Mouse (Mus musculus) left cerebral cortex, postnatal 14 days (tissue): ENCODE measurements around the gene Glrp1. TPM values are rescaled to one million over a fixed set of nuclear protein-coding genes. Genes with fewer than 3 reads are reported as not detected.

Experiments used
- DNase-seq, 2 experiments: peaks; one replicate each; pipeline ENCODE4 v3.0.0; 2021 to 2022; ENCODE audit warnings: low spot score in 2 of 2, mixed read lengths in 1 of 2
- intact Hi-C: fragments of 180-260 bp; cut with DNase I; formaldehyde crosslinking; loops from one replicate; pipeline ENCODE4 v1.15.1; 2025
- total RNA-seq, 2 experiments: library from RNA; stranded (reverse); gene quantifications; 2 replicates each; pipeline ENCODE4 v1.2.3; 2021

Gene Glrp1
- total RNA-seq, 2 experiments from 2014 or later = not detected

- DNase-seq = no peak
- intact Hi-C loops = no loop called here
These were observed 43.4 kb downstream of the Glrp1 start for GRCm38 (mm10) chr1:88466325-88467064.

- intact Hi-C loops = no loop called here
These were observed 44.1 kb downstream of the Glrp1 start for GRCm38 (mm10) chr1:88465722-88466121.

DNA sequence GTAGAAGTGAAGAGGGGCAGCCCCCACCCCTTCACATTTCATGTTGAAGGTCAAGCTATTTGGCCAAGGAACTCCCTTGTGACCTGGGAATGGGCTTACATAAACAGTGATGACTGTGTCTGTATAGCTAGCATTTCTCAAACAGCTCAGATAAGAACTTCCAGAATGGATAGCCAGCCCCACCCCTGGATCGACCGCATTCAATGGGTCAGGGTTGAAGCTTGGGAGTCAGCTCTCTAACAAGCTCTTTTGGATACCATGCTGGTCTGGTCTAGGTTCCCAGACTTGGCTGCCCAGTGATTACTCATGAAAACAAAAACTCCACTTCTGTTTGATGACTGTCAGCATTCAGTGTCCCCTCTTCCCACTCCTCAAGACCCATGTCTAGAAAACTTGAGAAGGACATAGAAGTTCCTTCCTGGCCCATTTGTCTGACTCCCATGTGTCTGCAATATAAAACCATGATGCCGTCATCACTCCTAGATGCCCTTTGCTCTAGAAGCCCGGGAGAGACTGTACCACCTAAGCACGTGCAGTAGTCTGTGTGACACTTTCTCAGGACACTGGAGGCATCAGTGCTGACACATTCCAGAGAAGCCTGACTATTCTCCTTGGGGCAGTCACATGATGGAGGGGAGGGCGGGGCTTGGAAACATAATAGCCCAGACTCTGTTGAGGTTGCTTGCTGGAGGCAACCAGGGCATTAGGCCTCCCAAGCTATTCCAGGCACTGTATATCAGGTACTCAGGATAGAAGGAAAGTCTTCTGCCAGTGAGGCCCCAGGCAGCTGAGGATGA is 45.6 kb downstream of the Glrp1 start:
- no peak for DNase-seq
- intact Hi-C loops = no loop called here

More at GRCm38 (mm10) chr1:88465722-88466121, 44.1 kb downstream of the Glrp1 start:
- no peak for DNase-seq

- intact Hi-C loops = no loop called here
- DNase-seq = no peak
These were observed 46.6 kb downstream of the Glrp1 start for GRCm38 (mm10) chr1:88463241-88463640.

GRCm38 (mm10) chr1:88462484-88462883 is 47.4 kb downstream of the Glrp1 start:
- no peak for DNase-seq
- intact Hi-C loops = no loop called here

- DNase-seq = no peak
- intact Hi-C loops = no loop called here
These were observed 48.8 kb downstream of the Glrp1 start for GRCm38 (mm10) chr1:88461096-88461495.

- DNase-seq = no peak
- intact Hi-C loops = no loop called here
These were observed 50.2 kb downstream of the Glrp1 start for GRCm38 (mm10) chr1:88459655-88460054.

DNA sequence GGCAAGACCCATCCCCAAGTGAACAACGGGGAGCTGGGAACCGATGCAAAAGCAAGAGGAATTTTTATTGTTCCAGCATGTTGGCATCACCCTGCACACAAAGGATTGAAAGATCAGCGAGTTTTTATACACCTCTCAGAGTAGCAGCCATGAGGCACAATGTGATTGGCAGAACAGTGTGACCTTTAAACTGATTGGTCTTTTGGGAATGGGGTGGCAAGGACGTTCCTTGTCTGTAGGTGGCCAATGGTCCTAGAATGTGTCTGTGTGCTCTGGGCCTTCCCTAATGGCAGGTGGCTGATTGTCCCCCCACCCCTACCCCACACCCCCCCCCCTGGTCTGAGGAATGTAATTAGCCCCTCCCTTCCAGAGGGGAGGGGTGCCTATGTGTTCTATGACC is 50.7 kb downstream of the Glrp1 start:
- no peak for DNase-seq
- intact Hi-C loops = no loop called here

DNA sequence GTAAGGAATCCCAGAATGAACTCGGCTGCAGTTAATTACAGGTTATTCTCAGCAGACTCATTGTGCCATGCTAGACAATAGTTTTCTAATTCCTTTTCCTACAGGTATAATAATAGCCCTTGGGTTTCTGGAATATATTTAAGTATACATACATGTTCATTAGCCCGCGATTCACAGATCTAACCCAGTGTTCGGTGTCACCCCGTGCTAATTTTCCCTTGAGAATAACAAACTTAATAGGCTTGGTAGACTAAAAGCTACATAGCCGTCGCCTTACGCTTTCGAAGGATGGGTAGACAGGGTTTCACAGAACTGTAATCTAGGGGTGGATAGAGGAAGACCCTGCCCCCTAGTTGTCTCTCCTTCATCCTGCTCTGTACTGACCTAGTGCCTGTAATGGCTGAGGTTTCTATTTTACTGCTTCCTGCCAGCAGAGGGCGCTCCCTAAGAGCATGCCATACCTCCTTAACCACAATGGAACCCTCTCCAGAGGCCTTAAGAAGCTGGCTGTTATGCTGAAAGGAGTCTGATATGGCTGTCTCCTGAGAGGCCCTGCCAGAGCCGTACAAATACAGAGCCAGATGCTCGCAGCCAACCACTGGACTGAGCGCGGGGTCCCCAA is 53.3 kb downstream of the Glrp1 start:
- intact Hi-C loops = loop anchor here (2.0 kb wide), 1 partner anchor 250 kb away; no protein-coding TSS in a partner anchor
- peak; percentile 67 to 85 for DNase-seq

GRCm38 (mm10) chr1:88455761-88456160 is 54.1 kb downstream of the Glrp1 start:
- intact Hi-C loops = loop anchor here (2.0 kb wide), 1 partner anchor 251 kb away; no protein-coding TSS in a partner anchor
- no peak for DNase-seq

- intact Hi-C loops = no loop called here
- DNase-seq = no peak
These were observed 55.2 kb downstream of the Glrp1 start for GRCm38 (mm10) chr1:88454703-88455102.

GRCm38 (mm10) chr1:88452198-88452597 is 57.7 kb downstream of the Glrp1 start:
- no peak for DNase-seq
- intact Hi-C loops = no loop called here

DNA sequence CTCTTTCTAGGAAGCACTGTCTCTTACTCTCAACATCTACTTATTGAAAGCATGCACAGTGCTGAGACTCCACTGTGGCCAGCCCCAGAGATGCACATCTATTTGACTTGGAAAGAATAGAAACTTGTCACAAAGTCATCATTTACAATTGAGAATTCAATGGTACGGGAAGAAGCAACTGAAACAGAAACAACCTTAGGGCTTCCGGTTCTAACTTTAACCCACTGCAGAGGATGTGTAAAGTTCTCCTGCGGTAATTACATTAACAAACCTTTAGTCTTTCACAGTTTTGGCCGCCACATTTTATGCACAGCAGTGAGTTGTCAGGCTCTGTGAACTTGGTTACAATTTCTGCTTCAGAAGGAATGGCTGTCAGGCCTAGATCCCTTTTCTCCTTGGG is 59.2 kb downstream of the Glrp1 start:
- intact Hi-C loops = no loop called here
- no peak for DNase-seq

Other genes starting within 250 kb of the Glrp1 start
- gene Hjurp, start 232.4 kb downstream of the Glrp1 start, total RNA-seq = 10 to 100 TPM; 36.8 to 38.3 TPM
- under 1 TPM; 0.61 to 0.68 TPM for gene Trpm8, start 232.4 kb downstream of the Glrp1 start, total RNA-seq
- not detected for gene Spp2, start 103.1 kb downstream of the Glrp1 start, total RNA-seq
- 10 to 100 TPM; 40.0 to 43.9 TPM for gene Arl4c, start 192.2 kb upstream of the Glrp1 start, total RNA-seq